Mouse (Mus musculus) gastrocnemius, postnatal 25 days (tissue): Measurements from ENCODE around the gene Svs4. TPM values are rescaled to one million over a fixed set of nuclear protein-coding genes. Genes with fewer than 3 reads are reported as not detected.
"Not testable (repeated sequence)": the region's sequence is repeated elsewhere in the genome, so short reads cannot be mapped to it uniquely, and the experiment has no call there.

Experiments used
- DNase-seq: peaks from one replicate; pipeline ENCODE4 v3.0.0; 2022
- long read RNA-seq, 2 experiments: library from polyadenylated mRNA; stranded (forward); transcript quantifications; one replicate each; pipeline ENCODE4 v2.0.0; 2021
- total RNA-seq, 2 experiments: library from RNA; stranded (reverse); gene quantifications; 1 replicate in 1 of 2; 2 replicates in 1 of 2; pipeline ENCODE4 v1.2.3; 2021

Gene Svs4
- total RNA-seq, result not detected
- long read RNA-seq, experiment 1, result 0 reads
- long read RNA-seq, experiment 2, result 0 reads

DNA sequence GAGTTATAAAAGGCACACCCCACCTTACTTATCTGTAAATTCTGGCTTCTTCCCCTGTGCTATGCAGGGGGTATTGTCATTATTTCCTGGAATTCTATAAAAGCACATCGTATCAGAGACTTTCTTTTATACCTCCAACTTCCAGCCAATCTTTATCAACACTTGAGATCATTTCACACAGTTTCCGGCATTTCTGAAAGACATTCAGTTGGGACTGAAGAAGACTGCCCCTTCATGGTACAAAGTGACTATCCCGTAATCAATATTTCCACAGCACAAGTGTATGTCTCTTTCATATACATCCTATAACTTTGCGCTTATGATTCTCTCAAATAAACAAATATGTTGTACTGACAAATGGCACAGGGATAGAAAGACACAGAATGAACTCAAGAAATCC is at the start of gene Svs4:
Gene Svs4 (minus strand): TSS at position 101 of the 400 bp plus-strand sequence.
- no peak for DNase-seq

DNA sequence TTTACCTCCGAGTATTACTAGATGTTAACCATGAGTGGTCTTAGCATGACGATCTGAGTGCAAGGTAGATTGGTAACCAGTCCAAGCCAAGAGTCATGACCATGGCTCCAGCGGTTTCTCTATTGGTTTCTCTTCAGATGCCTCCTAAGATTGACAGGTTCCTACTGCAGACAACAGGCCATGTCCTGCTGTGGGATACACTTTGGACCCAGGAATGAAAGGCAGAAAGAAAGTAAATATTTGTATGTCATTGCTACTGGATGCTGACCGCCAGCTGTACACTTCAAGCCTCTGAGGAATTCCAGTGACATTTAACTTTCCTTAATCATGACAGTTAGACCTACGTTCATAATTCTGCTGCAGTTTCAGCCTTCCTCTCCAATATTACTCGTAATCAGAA is 42.7 kb upstream of the Svs4 start:
- no peak for DNase-seq

DNA sequence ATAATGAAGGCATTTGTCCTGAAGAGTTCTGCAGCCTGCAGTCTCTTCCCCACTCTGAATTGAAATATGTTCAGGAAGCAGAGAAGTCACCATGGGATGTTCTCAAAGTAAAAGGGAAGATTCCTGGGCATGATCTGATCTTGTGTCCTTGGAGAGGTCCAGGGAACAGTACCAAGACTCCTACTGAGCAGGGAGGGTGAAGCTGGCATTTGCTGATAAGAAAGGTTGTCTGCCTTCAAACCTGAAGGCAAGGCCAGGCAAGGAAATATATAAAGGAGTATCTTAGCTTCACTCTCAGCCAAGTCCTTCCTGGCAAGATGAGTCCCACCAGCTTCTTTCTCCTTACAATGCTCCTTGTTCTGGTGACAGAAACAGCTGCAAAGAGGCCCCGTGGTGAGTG is 38.2 kb upstream of the Svs4 start, which contains the start of gene Svs6:
Gene Svs6 (plus strand): TSS at position 301 of the 400 bp plus-strand sequence.
- DNase-seq, result not testable (repeated sequence)

DNA sequence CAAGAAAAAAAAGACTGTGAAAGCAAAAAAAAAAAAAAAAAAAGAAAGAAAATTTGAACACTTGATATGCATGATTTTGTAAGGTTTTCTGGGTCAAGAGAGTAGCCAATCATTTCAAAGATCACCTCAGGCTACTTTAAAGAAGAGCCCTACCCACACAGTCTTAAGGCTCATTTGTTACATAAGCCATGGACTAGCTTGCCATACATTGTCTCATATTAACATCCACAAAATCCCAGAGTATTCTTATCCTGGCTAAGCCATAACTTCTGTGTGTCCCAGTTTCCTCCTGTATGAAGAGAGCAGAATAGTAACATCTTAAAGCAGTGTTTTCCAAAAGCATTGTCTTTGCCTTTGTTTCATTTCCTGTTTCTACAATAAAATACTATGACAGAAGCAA is 37.2 kb upstream of the Svs4 start:
- not testable (repeated sequence) for DNase-seq

DNA sequence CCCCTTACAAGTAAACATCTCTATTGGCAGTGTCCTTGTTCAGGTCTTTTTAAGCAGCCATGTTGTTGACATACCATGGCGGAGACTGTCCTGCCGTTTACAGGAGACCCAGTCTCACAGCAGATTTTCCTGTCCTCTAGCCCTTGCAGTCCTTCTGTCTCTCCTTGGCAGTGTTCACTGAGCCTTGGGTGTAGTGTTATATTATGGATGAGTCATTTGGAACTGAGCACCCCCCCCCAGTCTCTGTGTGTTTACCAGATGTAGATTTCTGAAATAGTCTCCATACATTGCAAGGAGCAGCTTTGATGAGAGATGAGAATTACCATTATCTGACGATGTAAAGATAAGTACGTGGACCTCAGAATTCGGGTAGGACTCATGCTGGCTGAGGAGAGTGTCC is 34.3 kb upstream of the Svs4 start:
- no peak for DNase-seq

DNA sequence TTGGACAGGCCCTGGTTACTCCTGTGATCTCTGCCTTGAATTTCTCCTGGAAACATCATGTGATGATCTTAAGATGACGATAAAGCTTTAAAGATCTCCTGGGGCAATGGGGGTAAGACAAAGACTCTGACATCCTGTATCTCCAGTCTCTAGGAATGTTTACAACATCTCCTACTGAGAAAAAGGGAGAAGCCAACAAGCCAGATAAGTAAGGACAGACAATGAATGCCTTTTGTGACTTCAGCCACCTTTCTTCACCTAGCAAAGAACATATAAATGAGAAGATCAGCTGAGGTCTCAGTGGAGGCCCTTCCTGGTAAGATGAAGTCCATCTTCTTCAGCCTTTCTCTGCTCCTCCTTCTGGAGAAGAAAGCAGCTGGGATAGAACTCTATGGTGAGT is 10.7 kb upstream of the Svs4 start, which contains the start of gene Svs3a:
Gene Svs3a (plus strand): TSS at position 301 of the 400 bp plus-strand sequence.
- not testable (repeated sequence) for DNase-seq

DNA sequence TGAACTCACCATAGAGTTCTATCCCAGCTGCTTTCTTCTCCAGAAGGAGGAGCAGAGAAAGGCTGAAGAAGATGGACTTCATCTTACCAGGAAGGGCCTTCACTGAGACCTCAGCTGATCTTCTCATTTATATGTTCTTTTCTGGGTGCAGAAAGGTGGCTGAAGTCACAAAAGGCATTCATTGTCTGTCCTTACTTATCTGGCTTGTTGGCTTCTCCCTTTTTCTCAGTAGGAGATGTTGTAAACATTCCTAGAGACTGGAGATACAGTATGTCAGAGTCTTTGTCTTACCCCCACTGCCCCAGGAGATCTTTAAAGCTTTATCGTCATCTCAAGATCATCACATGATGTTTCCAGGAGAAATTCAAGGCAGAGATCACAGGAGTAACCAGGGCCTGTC is 21.7 kb downstream of the Svs4 start, which contains the start of gene Svs3b:
Gene Svs3b (minus strand): TSS at position 101 of the 400 bp plus-strand sequence.
- not testable (repeated sequence) for DNase-seq

DNA sequence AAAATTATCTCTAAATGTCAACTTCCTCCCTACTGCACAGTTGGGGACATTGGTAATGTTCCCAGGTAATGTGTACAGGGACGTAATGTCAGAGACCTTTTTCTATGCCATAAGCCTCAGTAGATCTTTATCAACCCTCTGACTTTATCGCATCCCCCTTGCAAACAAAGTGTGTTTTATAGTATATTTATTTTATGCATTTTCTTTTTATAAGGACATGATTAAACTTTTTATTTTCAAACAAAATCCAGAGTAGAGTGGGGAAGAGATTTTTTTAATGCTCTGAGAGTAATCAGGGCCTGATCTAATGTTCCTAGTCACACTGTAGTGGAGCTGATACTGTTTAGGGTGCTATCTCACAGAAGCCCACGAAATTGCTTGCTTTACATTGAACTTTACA is 39.9 kb downstream of the Svs4 start, which contains the start of gene Svs2:
Gene Svs2 (minus strand): TSS at position 101 of the 400 bp plus-strand sequence.
- DNase-seq, result no peak

DNA sequence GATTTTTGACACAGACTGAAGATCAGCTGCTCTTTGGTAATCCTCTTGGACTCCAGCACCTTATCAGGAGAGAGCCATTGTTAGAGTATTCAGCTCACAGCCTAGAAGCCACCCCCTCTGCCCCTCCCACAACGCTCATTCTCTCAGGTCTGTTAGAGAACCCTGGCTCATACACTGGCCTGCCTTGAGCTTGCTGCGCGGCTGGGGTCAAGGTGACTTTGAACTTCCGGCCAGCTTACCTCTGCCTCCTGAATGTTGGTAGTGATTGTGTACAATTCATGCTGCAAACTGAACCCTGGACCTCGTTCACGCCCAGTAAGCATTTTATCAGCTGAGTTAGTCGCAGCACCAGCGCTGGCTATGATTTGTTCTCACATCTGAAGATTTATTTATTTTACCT is 45.6 kb downstream of the Svs4 start:
- DNase-seq, result no peak

DNA sequence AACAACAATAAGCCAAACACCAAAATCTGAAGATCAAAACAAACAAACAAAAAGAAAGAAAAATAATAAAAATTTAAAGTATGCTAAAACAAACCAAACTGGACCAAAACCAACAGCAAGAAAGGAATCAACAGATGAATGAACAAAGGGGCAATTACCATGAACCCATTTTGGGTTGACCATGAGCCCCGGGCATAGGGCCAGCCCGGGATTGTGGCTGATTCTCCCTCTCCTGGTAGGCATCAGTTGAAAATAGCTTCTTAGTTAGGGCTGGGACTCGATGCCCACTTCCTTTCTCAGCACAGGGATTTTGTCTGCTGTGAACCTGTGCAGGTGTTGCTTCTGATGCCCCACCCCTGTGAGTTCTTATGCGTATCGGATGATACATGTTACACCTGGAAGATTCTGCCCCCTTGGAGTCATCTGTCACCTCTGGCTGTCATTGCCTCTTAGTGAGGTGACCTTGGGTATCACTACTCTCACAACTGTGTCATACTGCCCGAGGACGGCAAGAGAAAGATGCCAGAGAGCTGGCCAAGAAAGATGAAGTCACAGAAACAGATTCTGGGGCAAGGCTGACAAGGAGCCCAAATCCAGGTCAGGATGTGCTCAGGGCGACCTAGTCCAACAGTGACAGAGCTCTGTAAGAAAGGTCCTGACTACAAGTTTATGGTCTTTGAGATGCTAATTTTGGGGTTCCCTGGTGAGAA is 49.7 kb downstream of the Svs4 start:
- DNase-seq, result no peak

Other genes with a start within 250 kb of the Svs4 start
- gene Stk4, start 208.1 kb downstream of the Svs4 start, total RNA-seq, result 1 to 10 TPM; 7.7 to 8.8 TPM
- 10 to 100 TPM; 10.6 to 13.5 TPM for gene Tomm34, start 207.3 kb downstream of the Svs4 start, total RNA-seq
- 1 to 10 TPM in 1 of 2 experiments, under 1 TPM in 1; 0.90 to 1.4 TPM for gene Kcns1, start 107.3 kb downstream of the Svs4 start, total RNA-seq
- gene Wfdc5, start 95.7 kb downstream of the Svs4 start, total RNA-seq, result not detected
- gene Wfdc12, start 87.9 kb downstream of the Svs4 start, total RNA-seq, result not detected
- not detected for gene Wfdc15a, start 78.3 kb downstream of the Svs4 start, total RNA-seq
- gene Wfdc15b, start 56.8 kb downstream of the Svs4 start, total RNA-seq, result not detected
- not detected for gene Svs2, start 40.0 kb downstream of the Svs4 start, total RNA-seq
- gene Svs3b, start 21.8 kb downstream of the Svs4 start, total RNA-seq, result not detected
- gene Svs3a, start 10.8 kb upstream of the Svs4 start, total RNA-seq, result not detected
- gene Svs6, start 38.3 kb upstream of the Svs4 start, total RNA-seq, result not detected
- not detected for gene Svs5, start 54.3 kb upstream of the Svs4 start, total RNA-seq
- not detected for gene Slpi, start 110.6 kb upstream of the Svs4 start, total RNA-seq
- not detected for gene Rbpjl, start 124.7 kb upstream of the Svs4 start, total RNA-seq
- 1 to 10 TPM; 1.0 to 2.3 TPM for gene Matn4, start 126.7 kb upstream of the Svs4 start, total RNA-seq
- 10 to 100 TPM; 28.0 to 62.1 TPM for gene Sdc4, start 165.4 kb upstream of the Svs4 start, total RNA-seq
- gene Sys1, start 178.5 kb upstream of the Svs4 start, total RNA-seq, result 10 to 100 TPM; 17.2 to 20.2 TPM
- 1 to 10 TPM; 3.2 to 8.9 TPM for gene Gm20458, start 182.5 kb upstream of the Svs4 start, total RNA-seq
- not detected for gene Trp53tg5, start 195.3 kb upstream of the Svs4 start, total RNA-seq
- gene Dbndd2, start 207.6 kb upstream of the Svs4 start, total RNA-seq, result 10 to 100 TPM; 21.2 to 35.4 TPM
- 10 to 100 TPM; 27.7 to 39.4 TPM for gene Pigt, start 219.1 kb upstream of the Svs4 start, total RNA-seq